Mouse (Mus musculus) layer of hippocampus, adult 9-10 months (tissue): ENCODE measurements around the gene Slc32a1.

Source experiments
- DNase-seq: peaks from one replicate; pipeline ENCODE4 v3.0.0; 2022; ENCODE audit warnings: low spot score

The Slc32a1 gene

GRCm38 (mm10) chr2:158610488-158611325, at the start of gene Slc32a1:
Gene Slc32a1, plus strand, starts transcription at chr2:158610767.
- DNase-seq, result no peak

- DNase-seq, result no peak
Observed at GRCm38 (mm10) chr2:158560801-158561200, 49.8 kb upstream of the Slc32a1 start.

- DNase-seq, result no peak
Observed at GRCm38 (mm10) chr2:158561371-158562144, 49.0 kb upstream of the Slc32a1 start.

GRCm38 (mm10) chr2:158570421-158571081, 40.0 kb upstream of the Slc32a1 start:
- no peak for DNase-seq

GRCm38 (mm10) chr2:158579979-158580378, 30.6 kb upstream of the Slc32a1 start:
- no peak for DNase-seq

GRCm38 (mm10) chr2:158584621-158585358, 25.8 kb upstream of the Slc32a1 start:
- DNase-seq, result no peak

GRCm38 (mm10) chr2:158588524-158589271, 21.9 kb upstream of the Slc32a1 start:
- no peak for DNase-seq

GRCm38 (mm10) chr2:158590495-158590894, 20.1 kb upstream of the Slc32a1 start:
- no peak for DNase-seq

- DNase-seq, result no peak
Observed at GRCm38 (mm10) chr2:158591286-158591685, 19.3 kb upstream of the Slc32a1 start.

GRCm38 (mm10) chr2:158593371-158593770, 17.2 kb upstream of the Slc32a1 start:
- no peak for DNase-seq

- no peak for DNase-seq
Observed at GRCm38 (mm10) chr2:158595103-158595502, 15.5 kb upstream of the Slc32a1 start.

GRCm38 (mm10) chr2:158595577-158595976, 15.0 kb upstream of the Slc32a1 start:
- no peak for DNase-seq

GRCm38 (mm10) chr2:158596803-158597202, 13.8 kb upstream of the Slc32a1 start:
- DNase-seq, result no peak

- no peak for DNase-seq
Observed at GRCm38 (mm10) chr2:158600517-158600916, 10.1 kb upstream of the Slc32a1 start.

GRCm38 (mm10) chr2:158601326-158601725, 9.2 kb upstream of the Slc32a1 start:
- no peak for DNase-seq

GRCm38 (mm10) chr2:158602663-158603062, 7.9 kb upstream of the Slc32a1 start:
- no peak for DNase-seq

GRCm38 (mm10) chr2:158606511-158606964, 4.0 kb upstream of the Slc32a1 start:
- DNase-seq, result no peak

GRCm38 (mm10) chr2:158609681-158610080, 886 bp upstream of the Slc32a1 start:
- DNase-seq, result no peak

- DNase-seq, result no peak
Observed at GRCm38 (mm10) chr2:158611326-158611719, 756 bp downstream of the Slc32a1 start.

GRCm38 (mm10) chr2:158611726-158612670, 1.4 kb downstream of the Slc32a1 start:
- no peak for DNase-seq
